Mouse (Mus musculus) midbrain, embryonic 16.5 days (tissue): ENCODE data around the gene Lgals7. TPM values are rescaled to one million over a fixed set of nuclear protein-coding genes. Genes with fewer than 3 reads are reported as not detected.

ENCODE experiments used
- ATAC-seq: fragments of 200-750 bp; cut with Nextera tagmentation; 2 replicates; pipeline ENCODE4 v1.8.0; 2017; ENCODE audit warnings: moderate TSS enrichment
- H3K27ac ChIP-seq: fragments of 300-500 bp; sonication (generic); 2 replicates; pipeline ENCODE4 v1.5.1; 2014; ENCODE audit warnings: mild to moderate bottlenecking, low read length, mixed read lengths
- H3K27me3 ChIP-seq: fragments of 300-500 bp; sonication (generic); 2 replicates; pipeline ENCODE4 v1.6.1; 2014; ENCODE audit warnings: low read depth, low read length, mixed read lengths; ENCODE audit not compliant: control insufficient read depth, insufficient read depth
- H3K36me3 ChIP-seq: fragments of 300-500 bp; sonication (generic); 2 replicates; pipeline ENCODE4 v1.6.1; 2014; ENCODE audit warnings: mild to moderate bottlenecking, low read length, moderate library complexity, mixed read lengths; ENCODE audit not compliant: control insufficient read depth, insufficient read depth
- H3K4me1 ChIP-seq: fragments of 300-500 bp; sonication (generic); 2 replicates; pipeline ENCODE4 v1.6.1; 2014; ENCODE audit warnings: mild to moderate bottlenecking, low read length, mixed read lengths; ENCODE audit not compliant: control insufficient read depth, insufficient read depth
- H3K4me2 ChIP-seq: fragments of 300-500 bp; sonication (generic); 2 replicates; pipeline ENCODE4 v1.6.1; 2014; ENCODE audit warnings: mild to moderate bottlenecking, low read length, mixed read lengths
- H3K4me3 ChIP-seq: fragments of 300-500 bp; sonication (generic); 2 replicates; pipeline ENCODE4 v1.5.1; 2014; ENCODE audit warnings: low read depth, mild to moderate bottlenecking, low read length, moderate library complexity, mixed read lengths
- H3K9ac ChIP-seq: fragments of 300-500 bp; sonication (generic); 2 replicates; pipeline ENCODE4 v1.6.1; 2014; ENCODE audit warnings: low read depth, low read length, mixed read lengths
- H3K9me3 ChIP-seq: fragments of 300-500 bp; sonication (generic); replicated peaks from 2 replicates; pipeline ENCODE4 v1.6.1; 2014; ENCODE audit warnings: mild to moderate bottlenecking, low read length, mixed read lengths; ENCODE audit not compliant: control insufficient read depth, poor library complexity, severe bottlenecking
- WGBS: fragments of 180-500 bp; shearing (Covaris S2); extraction: QIAGEN DNeasy Blood & Tissue Kit; methylation state at CpG from one replicate; pipeline ENCODE4 v1.1.7; 2014; 5-methylcytosine and 5-hydroxymethylcytosine counted together
- polyA plus RNA-seq: library from polyadenylated mRNA; unstranded; fragments of >200 nt; fragmentation: Nextera tagmentation; extraction: Ambion mirVana; gene quantifications from 2 replicates; pipeline ENCODE4 v1.2.1, GENCODE M21; 2015

Gene Lgals7
- 6.7 and 10.3 TPM in 2 replicates for polyA plus RNA-seq

DNA sequence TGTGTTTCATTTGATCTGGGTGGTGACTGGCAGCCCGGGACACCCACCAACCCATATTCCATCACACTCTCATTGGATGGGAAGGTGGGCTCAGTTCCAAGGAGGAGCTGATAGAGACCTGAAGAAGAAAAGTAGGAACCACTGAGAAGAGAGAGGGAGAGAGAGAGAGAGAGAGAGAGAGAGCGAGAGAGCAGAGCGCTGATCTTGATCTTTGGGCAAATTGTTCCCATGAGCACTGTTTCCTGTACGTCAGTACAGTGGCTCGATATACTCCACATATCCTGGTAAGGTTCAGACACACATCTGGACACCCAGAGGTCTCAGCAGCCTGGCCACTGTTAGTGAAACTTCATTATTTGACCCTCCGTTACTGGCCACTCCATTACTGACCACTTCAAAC lies at the start of gene Lgals7:
Lgals7 (plus strand) TSS at position 314 of the 400 bp plus-strand sequence.
- ATAC-seq = no peak; the same call in 1 of the 2 replicates
- H3K9ac ChIP-seq = peak within 1 kb of the TSS; percentile 16; the same call in 1 of the 2 replicates
- no peaks in the 10 kb centered on the region for H3K9me3 ChIP-seq
- H3K4me3 ChIP-seq = no peak within 1 kb of the TSS
- H3K36me3 ChIP-seq = no peaks in the 10 kb centered on the region
- H3K27me3 ChIP-seq = no peaks in the 10 kb centered on the region
- 80% methylated on average over 6 of the region's 6 CpGs for WGBS
- H3K4me1 ChIP-seq = no peaks in the 10 kb centered on the region; the same call in 1 of the 2 replicates
- H3K27ac ChIP-seq = no peak within 1 kb of the TSS
- no peak within 1 kb of the TSS for H3K4me2 ChIP-seq

DNA sequence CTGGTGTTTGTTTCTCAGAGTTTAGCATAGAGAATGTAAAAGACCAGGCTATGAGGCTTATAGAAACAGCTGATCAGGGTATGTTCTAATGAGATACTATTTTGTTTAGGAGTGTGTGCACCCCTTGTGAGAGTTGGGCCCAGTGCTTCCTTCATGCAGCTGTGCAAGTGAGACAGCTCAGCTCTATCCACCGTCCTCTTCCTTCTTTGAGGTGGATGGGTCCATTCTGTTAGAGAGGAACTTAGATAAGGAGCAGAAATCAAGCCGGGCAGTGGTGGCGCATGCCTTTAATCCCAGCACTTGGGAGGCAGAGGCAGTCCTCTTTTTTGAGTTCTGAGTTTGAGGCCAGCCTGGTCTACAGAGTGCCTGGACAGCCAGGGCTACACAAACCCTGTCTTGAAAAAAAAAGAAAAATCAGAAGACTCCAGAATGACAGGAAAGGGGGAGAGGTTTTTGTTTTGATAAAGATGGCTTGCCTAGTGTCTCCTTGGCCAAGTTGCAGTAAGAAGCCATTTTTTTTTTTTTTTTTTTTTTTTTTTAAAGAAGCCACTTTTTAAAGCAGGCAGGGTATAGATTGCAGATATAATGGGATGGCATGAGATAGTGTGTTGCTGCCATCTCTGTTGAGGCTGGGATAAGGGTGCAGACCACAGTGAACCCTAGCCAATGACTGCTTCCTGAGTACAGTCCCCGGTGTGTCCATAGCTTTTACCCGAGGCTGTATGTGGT lies 49.2 kb upstream of the Lgals7 start:
- Histone ChIP-seq H3K36me3 (peaks cover 55% of the 10 kb centered on the region), H3K4me1 (peaks cover 20% of the 10 kb centered on the region)

DNA sequence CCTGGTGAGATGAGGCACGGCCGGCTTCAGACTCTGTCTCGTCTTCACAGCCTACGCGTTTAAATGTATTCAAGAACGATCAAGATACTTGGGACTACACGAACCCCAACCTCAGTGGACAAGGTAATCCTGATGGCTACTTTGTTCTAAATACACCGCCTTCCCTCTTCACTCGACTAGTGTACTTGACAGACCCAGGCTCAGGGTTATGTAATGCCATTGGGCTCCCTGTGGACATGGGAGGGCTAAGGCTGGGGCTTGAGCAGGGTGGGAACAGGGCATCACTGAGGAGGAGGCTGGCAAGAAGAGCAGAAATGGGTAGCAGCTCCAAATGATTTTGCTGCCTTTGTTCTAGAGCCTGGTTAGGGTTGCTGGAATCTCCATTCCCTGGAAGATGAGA lies 48.4 kb upstream of the Lgals7 start:
- Histone ChIP-seq H3K4me1 (peaks cover 19% of the 10 kb centered on the region), H3K9me3 (no peaks in the 10 kb centered on the region), H3K9ac (no peak overlapping the region), H3K4me2 (no peak overlapping the region), H3K4me3 (no peak overlapping the region), H3K27me3 (no peaks in the 10 kb centered on the region), H3K36me3 (peaks cover 60% of the 10 kb centered on the region), H3K27ac (no peak overlapping the region)
- WGBS = 88% methylated on average over 9 of the region's 9 CpGs
- ATAC-seq = no peak

More for the DNA sequence above, 49.2 kb upstream of the Lgals7 start:
- Histone ChIP-seq H3K27ac (no peak overlapping the region), H3K9me3 (no peaks in the 10 kb centered on the region), H3K27me3 (no peaks in the 10 kb centered on the region), H3K9ac (no peak overlapping the region), H3K4me3 (no peak overlapping the region), H3K4me2 (no peak overlapping the region)
- ATAC-seq = no peak
- WGBS = 89% methylated on average over 5 of the region's 5 CpGs

DNA sequence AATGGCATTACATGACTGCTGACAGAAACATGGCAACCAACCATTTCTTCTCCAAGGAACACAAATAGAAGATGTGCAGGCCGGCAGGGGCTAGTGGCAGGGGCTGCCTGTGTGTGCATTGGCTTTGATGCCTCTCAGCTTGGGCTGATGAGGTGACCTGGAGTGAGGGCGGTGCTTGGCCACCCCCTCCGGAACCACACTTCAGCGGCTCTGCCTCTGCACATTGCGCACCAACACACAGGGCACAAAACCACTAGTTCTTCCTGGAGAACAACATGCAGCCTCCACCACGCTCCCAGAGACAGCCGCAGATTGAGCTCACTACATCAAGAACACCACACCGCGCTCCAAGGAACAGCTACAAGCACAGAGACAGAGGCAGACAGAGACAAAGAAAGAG lies 47.5 kb upstream of the Lgals7 start:
- Histone ChIP-seq H3K4me1 (peaks cover 19% of the 10 kb centered on the region), H3K4me3 (no peak overlapping the region), H3K4me2 (no peak overlapping the region), H3K27ac (no peak overlapping the region), H3K9me3 (no peaks in the 10 kb centered on the region), H3K9ac (no peak overlapping the region), H3K27me3 (no peaks in the 10 kb centered on the region), H3K36me3 (peaks cover 68% of the 10 kb centered on the region)
- 88% methylated on average over 9 of the region's 9 CpGs for WGBS
- ATAC-seq = no peak

DNA sequence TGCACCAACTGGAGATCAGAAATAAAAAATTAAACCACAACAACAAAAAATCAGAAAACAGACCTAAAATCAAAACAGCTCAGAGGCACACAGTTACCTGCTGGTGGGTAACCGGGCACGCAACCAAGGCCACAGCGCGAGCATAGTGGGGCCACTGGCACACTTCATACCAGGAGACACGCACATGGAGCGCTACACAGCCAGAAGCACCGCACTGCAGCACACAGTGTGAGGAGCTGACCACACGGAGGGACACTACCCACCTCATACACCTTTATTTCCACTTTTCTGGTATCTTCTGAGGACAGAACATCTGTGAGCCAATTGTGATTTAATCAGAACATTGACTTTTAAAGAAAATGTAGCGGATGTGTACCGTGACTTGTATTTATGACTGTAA lies 46.7 kb upstream of the Lgals7 start:
- no peak overlapping the region for H3K4me2 ChIP-seq
- 92% methylated on average over 10 of the region's 10 CpGs for WGBS
- H3K36me3 ChIP-seq = peaks cover 73% of the 10 kb centered on the region
- no peaks in the 10 kb centered on the region for H3K27me3 ChIP-seq
- no peak overlapping the region for H3K27ac ChIP-seq
- no peak overlapping the region for H3K4me3 ChIP-seq
- no peak overlapping the region for H3K9ac ChIP-seq
- ATAC-seq = no peak
- H3K4me1 ChIP-seq = peaks cover 17% of the 10 kb centered on the region
- H3K9me3 ChIP-seq = no peaks in the 10 kb centered on the region

DNA sequence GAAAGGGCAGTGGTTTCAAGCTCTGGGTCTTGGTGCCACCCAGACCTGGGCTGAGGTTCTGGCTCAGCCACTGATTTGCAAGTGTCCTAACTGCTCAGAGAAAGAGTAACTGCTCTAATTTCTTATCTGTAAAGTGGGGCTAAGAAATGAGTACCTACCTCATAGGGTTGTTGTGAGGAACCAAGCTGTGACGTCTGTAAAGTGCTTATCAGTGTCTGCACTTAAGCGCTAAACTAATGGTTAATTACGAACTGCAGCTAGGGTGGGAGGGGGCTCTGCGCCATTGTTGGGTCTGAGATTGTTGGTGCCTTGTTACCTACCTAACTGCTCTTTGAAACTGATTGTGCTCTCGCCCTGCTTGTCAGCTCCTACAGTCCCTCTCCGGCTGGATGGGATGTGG lies 46.1 kb upstream of the Lgals7 start:
- Histone ChIP-seq H3K36me3 (peaks cover 78% of the 10 kb centered on the region), H3K4me3 (no peak overlapping the region), H3K9ac (no peak overlapping the region), H3K4me1 (peaks cover 11% of the 10 kb centered on the region), H3K4me2 (no peak overlapping the region), H3K27ac (no peak overlapping the region), H3K27me3 (no peaks in the 10 kb centered on the region), H3K9me3 (no peaks in the 10 kb centered on the region)
- no peak for ATAC-seq
- 74% methylated on average over 6 of the region's 6 CpGs for WGBS

DNA sequence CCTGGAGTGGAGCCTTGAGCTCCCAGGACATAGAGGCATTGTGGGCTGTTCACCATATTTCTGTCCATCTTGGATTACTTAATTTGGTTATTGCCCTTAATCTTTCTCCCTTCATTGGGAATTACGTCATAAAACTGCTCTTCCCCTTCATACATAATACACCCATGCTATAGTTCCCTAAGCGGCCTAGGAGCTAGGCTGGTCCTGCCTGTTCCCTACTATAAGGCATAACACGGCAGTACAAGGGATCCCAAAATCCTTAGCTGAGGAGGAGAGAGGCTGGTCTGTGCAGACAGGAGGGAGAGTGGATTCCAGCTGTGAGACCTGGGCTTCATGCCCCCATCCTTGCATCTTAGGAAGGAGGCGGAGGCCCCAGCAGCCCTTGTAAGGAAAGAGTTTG lies 45.7 kb upstream of the Lgals7 start:
- WGBS = 73% methylated on average over 4 of the region's 4 CpGs
- no peak overlapping the region for H3K4me2 ChIP-seq
- no peaks in the 10 kb centered on the region for H3K9me3 ChIP-seq
- peaks cover 80% of the 10 kb centered on the region for H3K36me3 ChIP-seq
- H3K27me3 ChIP-seq = no peaks in the 10 kb centered on the region
- H3K4me1 ChIP-seq = peaks cover 7% of the 10 kb centered on the region
- ATAC-seq = no peak
- H3K4me3 ChIP-seq = no peak overlapping the region
- H3K27ac ChIP-seq = no peak overlapping the region
- no peak overlapping the region for H3K9ac ChIP-seq

DNA sequence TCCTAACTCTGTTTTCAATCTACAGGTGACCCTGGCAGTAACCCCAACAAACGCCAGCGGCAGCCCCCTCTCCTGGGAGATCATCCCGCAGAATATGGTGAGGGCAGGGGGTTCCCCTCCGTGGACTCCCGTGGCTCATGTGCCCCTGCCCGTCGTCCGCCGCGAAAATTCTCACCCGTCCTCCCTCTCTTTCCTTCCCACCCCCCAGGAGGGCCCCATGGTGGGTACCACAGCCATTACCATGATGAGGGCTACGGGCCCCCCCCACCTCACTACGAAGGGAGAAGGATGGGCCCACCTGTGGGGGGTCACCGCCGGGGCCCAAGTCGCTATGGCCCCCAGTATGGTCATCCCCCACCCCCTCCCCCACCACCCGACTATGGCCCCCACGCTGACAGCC lies 45.2 kb upstream of the Lgals7 start:
- WGBS = 81% methylated on average over 18 of the region's 18 CpGs
- Histone ChIP-seq H3K36me3 (peaks cover 77% of the 10 kb centered on the region), H3K4me2 (no peak overlapping the region), H3K4me1 (peaks cover 2% of the 10 kb centered on the region; the same call in 1 of the 2 replicates), H3K27ac (no peak overlapping the region), H3K4me3 (no peak overlapping the region), H3K9me3 (no peaks in the 10 kb centered on the region), H3K9ac (no peak overlapping the region), H3K27me3 (no peaks in the 10 kb centered on the region)
- no peak for ATAC-seq

DNA sequence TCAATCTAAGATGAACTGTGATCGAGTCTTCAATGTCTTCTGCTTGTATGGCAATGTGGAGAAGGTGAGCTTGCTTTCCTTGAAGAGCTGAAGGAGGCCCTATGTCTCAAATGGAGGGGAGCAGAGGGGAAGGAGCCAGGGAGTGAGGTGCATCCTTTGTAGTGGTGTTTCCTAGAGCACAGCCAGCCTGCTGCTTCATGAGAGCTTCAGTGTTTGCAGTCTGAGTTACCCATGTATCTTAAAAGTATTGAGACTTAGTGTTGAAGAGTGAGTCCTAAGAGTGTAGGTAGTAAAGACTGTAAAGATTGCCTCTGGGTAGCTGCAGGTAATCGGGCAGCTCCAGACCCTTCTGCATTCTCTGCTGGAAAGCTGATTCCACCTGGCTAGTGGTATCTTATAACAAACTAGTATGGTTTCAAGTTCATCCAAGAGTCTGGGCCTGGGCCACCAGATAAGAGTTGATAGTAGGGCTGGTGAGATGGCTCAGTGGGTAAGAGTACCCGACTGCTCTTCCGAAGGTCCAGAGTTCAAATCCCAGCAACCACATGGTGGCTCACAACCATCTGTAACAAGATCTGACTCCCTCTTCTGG lies 44.7 kb upstream of the Lgals7 start:
- Histone ChIP-seq H3K4me1 (no peaks in the 10 kb centered on the region; the same call in 1 of the 2 replicates), H3K27me3 (no peaks in the 10 kb centered on the region), H3K36me3 (peaks cover 72% of the 10 kb centered on the region), H3K4me3 (no peak overlapping the region), H3K4me2 (no peak overlapping the region), H3K9me3 (no peaks in the 10 kb centered on the region), H3K27ac (no peak overlapping the region), H3K9ac (no peak overlapping the region)
- 88% methylated on average over 4 of the region's 4 CpGs for WGBS
- ATAC-seq = no peak
